Mouse (Mus musculus): ENCODE data around the gene Nf2.

- TF ChIP-seq CTCF (IDR thresholded peaks at IDR 0.05; ENCODE audit: control insufficient read depth, insufficient read depth, low read length) = no peak
- no peak for TF ChIP-seq POLR2A (IDR thresholded peaks at IDR 0.05; ENCODE audit: borderline replicate concordance, control insufficient read depth, low read depth, low read length)
These were observed 45.9 kb downstream of the Nf2 start for GRCm38 (mm10) chr11:4803426-4803825.
